Mouse (Mus musculus) adrenal gland, postnatal 25 days (tissue): ENCODE results near the gene Magi1. TPM values are rescaled to one million over a fixed set of nuclear protein-coding genes. Genes with fewer than 3 reads are reported as not detected.

ENCODE experiments used
- DNase-seq: peaks from one replicate; pipeline ENCODE4 v3.0.0; 2021; ENCODE audit warnings: mixed read lengths
- long read RNA-seq: library from polyadenylated mRNA; stranded (forward); transcript quantifications from one replicate; pipeline ENCODE4 v2.0.0, GENCODE M21; 2021
- total RNA-seq: library from RNA; stranded (reverse); gene quantifications from 2 replicates; pipeline ENCODE4 v1.2.3, GENCODE M21; 2021

The Magi1 gene
- total RNA-seq = 13.0 and 19.2 TPM in 2 replicates
- long read RNA-seq, partial matches to known transcripts = 2 of 7 reads
- long read RNA-seq, other reads (novel, unspliced or antisense) = 5 of 7 reads

GRCm38 (mm10) chr6:94283318-94284061 is at the start of gene Magi1:
Gene Magi1, minus strand, starts transcription at chr6:94283917.
- DNase-seq = peak; percentile 96

DNA sequence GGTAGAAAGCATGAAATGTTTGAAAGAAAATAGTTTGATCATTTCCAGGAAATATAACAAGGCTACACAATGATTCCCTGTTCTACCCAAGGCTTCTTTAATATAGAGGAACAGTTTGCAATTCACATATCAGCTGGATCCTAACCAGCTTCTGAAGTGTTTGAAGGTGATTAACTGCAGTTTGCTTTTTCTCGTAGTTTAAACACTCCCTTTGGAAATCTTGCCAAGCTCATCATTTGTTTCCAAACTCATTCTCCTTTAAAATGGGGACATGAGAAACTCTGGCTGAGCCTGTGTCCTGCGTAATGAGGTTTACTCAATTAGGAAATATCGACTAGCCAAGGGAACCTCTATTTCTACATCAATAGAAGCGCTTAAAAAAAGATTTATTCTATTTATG is 43.4 kb upstream of the Magi1 start:
- no peak for DNase-seq

GRCm38 (mm10) chr6:94316886-94317285 is 33.2 kb upstream of the Magi1 start:
- DNase-seq = no peak

DNA sequence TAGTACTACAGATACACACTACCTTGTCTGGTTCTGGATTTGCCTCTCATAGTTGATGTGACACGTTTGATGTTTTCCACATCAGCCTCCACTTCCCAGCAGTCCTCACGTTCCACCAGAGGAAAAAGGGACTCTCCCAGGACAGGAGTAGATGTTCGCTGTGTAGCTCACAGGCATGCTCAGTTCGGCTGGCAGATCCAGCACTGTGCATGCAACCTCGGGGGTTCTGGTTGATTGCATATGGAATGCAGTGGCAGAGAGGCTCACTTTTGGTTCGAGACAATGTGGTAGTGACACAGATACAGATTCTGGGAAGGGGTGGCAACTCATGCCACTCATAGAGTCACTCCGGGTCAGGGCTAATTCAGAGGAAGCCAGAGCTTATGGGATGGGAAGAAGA is 28.6 kb upstream of the Magi1 start:
- DNase-seq = no peak

DNA sequence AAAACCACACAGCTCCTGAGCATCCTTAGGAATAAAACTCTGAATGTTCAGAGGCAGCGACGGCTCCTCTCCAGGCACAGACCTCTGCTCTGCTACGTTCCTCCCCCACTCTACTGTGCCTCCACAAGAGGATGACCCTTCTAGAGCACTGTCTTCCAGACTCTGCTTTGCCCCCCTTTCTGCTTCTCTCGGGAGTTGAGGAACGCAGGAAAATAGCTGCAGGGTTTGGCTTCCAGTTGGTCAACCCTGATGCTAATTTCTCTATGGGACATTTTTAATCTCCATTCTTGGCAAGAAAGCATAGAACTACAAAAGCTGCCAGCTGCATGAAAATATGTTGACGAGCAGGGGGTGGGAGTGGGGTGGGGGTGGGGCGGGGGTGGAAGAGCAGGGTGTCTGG is 24.8 kb upstream of the Magi1 start:
- DNase-seq = no peak

- DNase-seq = no peak
Measured at GRCm38 (mm10) chr6:94303512-94303911, 19.8 kb upstream of the Magi1 start.

- DNase-seq = no peak
Measured at GRCm38 (mm10) chr6:94301804-94302203, 18.1 kb upstream of the Magi1 start.

DNA sequence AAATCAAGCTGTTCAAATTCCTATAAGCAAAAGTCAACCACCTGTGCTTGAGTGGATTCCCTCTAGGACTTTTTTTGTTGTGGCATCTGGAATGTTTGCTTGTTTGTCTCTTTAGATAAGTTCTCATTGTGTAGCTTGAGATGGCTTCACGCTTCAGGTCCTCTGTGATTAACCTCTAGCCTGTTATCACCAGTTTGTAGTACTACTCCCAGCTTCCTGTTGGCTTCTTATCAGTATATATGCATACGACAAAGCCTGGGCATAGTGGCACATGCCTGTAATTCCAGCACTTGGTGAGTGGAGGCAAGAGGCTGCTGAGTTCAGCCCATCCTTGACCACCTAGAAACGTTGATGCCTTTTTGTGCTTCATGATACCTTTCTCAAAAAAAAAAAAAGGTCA is 16.8 kb upstream of the Magi1 start:
- DNase-seq = no peak

DNA sequence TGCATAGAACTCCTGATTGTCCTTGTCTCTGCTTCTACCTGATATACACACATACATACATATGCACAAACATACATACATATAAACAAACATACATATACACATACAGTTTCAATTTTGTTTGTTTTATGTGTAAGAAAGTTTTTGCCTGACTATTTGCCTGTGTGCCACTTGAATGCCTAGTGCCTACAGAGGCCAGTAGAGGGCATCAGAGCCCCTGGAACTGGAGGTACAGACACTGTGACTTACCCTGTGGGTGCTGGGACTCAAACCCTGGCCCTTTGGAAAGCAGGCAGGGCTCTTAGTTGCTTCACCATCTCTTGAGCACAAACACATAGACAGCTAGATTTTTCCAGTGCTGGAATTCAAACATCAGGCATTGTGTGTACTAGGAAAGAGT is 3.7 kb upstream of the Magi1 start:
- no peak for DNase-seq

DNA sequence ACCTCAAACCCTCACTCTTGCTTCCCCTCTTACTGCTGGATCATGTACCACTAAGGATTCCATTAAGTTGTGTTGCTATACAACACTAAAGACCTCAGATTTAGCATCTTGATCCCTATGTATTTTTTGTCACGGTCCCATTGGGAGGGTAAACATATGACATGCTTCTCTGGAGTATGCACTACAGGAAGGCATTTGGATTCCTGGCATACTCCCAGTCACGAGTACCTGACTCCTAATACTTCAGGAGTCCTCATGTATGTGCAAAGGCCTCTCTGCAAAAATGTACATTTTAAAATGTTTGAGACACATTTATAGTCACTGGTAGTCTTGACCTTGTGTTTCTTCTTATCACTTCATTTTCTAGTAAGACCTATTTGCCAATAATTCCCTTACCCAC is 2.8 kb upstream of the Magi1 start:
- DNase-seq = no peak

GRCm38 (mm10) chr6:94284089-94284825 is 540 bp upstream of the Magi1 start:
- peak; percentile 62 for DNase-seq

DNA sequence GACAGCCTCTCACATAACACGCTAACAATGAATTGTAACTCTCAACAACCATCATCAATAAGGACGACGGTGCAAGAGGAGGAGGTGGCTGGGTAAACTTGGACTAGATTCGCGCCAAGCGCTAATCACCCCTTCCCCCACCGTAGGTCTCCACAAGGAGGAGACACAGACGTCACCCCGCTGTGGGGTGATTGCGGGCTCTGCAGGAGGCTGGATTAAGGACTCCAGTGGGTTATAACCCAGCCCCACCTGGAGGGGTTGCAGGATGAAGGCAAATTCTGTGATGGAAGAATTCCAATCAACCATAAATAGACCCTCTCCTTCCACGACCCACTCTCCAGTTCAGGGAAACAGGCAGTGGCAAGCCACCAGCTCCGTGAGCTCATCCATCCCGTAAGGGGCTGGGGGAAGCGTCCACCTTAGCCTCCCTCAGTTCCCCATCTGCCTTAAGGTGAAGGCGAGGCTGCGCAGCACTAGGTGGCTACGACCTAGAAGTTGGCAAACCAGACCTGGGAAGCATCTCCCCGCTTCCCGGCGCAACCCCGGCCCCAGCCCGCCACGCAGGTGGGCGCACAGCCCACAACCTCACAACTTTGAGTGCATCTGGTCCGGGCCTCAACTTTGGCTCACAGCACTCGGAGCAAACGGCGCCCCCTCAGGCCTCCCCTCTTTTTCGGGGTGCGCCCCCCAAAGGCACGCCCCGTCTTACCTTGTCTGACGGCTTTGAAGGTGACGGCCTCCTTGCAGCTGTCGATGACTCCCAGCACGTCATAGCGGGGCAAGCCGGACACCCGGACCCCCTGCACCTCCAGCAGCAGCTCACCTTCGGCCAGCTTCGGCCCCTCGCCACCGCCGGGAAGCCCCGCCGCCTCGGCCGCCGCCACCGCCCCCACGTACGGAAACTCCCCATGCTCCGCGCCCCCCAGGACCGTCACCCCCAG is 1.1 kb downstream of the Magi1 start:
- DNase-seq = peak; percentile 27

GRCm38 (mm10) chr6:94281606-94282280 is 2.0 kb downstream of the Magi1 start:
- peak; percentile 8 for DNase-seq

DNA sequence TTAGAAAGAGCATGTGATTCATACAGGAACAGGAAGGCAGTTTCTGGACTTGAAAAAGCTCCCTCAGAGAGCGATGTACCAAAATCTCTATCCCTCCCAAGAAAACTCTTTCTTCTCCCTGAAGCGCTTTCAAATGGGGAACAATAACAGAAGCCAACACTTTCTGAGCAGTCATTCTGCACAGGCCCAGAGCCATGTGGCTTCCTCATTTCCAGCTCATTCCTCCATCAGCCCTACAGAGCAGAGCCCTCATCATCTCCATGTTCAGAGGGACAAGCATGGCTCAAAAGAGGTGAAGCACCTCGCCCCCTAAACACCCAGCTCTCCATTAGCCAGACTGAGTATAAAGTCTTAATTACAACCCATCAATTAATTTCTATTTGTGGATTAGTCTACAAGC is 9.8 kb downstream of the Magi1 start:
- DNase-seq = no peak

GRCm38 (mm10) chr6:94270001-94270400 is 13.7 kb downstream of the Magi1 start:
- no peak for DNase-seq

- no peak for DNase-seq
Measured at GRCm38 (mm10) chr6:94269174-94269573, 14.5 kb downstream of the Magi1 start.

DNA sequence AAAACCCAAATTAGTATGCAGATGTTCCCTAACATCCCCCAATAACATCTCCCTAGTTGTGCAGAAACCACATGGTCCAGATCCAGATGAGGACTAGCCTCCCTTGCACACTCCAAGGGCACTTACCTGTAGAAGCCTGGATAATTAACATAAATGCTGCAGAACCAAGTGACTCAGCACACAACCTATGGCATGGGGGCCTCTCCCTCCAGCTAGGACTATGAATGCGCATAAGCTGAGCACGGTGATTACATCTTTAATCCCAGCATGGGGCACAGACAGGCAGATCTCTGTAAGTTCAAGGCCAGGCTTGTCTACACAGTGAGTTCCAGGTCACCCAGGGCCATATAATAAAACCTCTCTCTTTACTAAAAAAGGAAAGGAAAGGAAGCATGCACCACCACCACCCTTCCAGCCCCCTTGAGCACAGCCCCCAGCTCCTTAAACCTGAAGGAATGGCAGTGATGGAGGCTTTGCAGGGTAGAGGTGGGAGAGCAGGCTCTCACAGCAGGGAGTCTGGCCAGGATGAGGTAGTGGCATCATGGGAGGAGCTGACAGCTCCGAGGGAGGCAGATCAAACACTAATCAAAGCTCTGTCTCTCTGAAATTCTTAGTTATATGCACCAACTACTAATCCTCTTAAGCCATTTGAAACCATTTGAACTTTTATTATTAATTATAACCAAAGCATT is 18.3 kb downstream of the Magi1 start:
- no peak for DNase-seq

DNA sequence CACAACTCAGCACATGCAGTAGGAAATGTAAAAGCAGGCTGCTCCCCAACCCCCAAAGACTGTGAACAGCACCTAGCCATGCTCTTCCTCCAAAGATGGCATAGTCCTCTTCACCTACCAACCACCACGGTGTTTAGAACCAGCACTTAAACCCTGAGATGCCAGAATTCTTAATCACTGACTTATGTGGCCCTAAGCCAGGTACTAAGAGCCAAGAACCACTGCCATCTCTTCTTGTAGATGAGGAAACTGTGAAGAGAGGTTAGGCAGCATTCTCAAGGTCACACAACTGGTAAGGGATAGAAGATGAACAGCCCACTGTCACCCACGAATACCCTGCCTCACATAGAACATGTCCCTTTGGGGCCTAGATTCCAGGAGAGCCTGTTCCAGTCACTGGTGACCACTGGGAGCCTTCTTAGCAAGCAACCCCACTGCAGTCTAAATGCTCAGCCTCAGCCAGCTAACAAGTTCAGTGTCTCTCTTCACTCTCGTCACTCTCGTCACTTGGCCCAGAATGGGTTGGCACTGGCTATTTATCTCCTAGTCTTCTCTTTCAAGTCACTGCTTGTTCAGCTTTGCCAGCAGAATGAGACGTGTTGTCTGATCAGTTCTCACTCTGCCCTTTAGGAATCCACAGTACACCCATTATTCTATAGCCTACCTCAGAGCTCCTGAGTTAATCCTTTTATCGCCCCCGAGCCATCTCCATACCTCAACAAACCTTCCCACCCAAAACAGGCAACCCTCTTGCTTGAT is 19.4 kb downstream of the Magi1 start:
- DNase-seq = no peak

GRCm38 (mm10) chr6:94260831-94261230 is 22.9 kb downstream of the Magi1 start:
- no peak for DNase-seq

GRCm38 (mm10) chr6:94259981-94260380 is 23.7 kb downstream of the Magi1 start:
- no peak for DNase-seq

- no peak for DNase-seq
Measured at GRCm38 (mm10) chr6:94257831-94258173, 25.9 kb downstream of the Magi1 start.
